Mouse (Mus musculus): ENCODE measurements at regions not wholly inside any gene's neighbourhood (a gene's known extent, or its start where the extent isn't known, plus 50 kb on each side); places are given as distances from the start of the nearest gene placed in this dataset.

- TF ChIP-seq CTCF (IDR thresholded peaks at IDR 0.05; ENCODE audit: borderline replicate concordance, extremely low read depth, insufficient read depth, insufficient read length), result no peak
- TF ChIP-seq POLR2A (IDR thresholded peaks at IDR 0.05; ENCODE audit: borderline replicate concordance, extremely low read depth, insufficient read depth, insufficient read length, poor library complexity, severe bottlenecking), result no peak
These were observed 128.7 kb downstream of the Tmem161b start for GRCm38 (mm10) chr13:84350791-84351190.

Data from brain, embryonic 14.5 days (tissue).